Mouse (Mus musculus) common myeloid progenitor, adult 5-6 weeks (primary cell): ENCODE data around the gene Tcte1. TPM values are rescaled to one million over a fixed set of nuclear protein-coding genes. Genes with fewer than 3 reads are reported as not detected.

Source experiments
- ATAC-seq: replicated peaks from 2 replicates; pipeline ENCODE4 v1.8.0; 2016; ENCODE audit warnings: low read depth, mild to moderate bottlenecking, moderate TSS enrichment, inconsistent platforms; ENCODE audit not compliant: poor library complexity, severe bottlenecking
- total RNA-seq: library from RNA; stranded (forward); fragments of 200-1000, 187-1606 nt; gene quantifications from 2 replicates; pipeline ENCODE4 v1.2.3, GENCODE M21; 2017

Tcte1 gene
- total RNA-seq, 1 experiment from 2014 or later = not detected

DNA sequence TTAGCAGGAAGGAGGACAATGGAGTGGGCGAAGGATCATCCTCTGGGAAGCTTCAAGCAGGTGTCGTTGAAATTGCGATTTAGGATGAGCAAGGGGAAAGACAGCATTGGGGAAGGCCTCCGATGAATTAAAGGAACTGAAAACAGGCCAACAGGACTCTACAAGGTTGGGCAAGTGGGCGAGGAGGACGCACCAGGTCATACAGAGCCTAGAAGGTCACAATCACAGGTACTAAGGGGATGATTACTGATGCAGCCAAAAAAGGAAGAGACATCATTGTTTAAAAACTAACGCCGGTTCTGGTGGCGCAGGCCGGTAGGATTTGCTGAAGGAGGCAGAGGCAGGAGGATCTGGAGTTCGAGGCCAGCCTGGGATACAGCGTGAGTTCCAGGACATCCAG is 40.0 kb downstream of the Tcte1 start:
- ATAC-seq = no peak

DNA sequence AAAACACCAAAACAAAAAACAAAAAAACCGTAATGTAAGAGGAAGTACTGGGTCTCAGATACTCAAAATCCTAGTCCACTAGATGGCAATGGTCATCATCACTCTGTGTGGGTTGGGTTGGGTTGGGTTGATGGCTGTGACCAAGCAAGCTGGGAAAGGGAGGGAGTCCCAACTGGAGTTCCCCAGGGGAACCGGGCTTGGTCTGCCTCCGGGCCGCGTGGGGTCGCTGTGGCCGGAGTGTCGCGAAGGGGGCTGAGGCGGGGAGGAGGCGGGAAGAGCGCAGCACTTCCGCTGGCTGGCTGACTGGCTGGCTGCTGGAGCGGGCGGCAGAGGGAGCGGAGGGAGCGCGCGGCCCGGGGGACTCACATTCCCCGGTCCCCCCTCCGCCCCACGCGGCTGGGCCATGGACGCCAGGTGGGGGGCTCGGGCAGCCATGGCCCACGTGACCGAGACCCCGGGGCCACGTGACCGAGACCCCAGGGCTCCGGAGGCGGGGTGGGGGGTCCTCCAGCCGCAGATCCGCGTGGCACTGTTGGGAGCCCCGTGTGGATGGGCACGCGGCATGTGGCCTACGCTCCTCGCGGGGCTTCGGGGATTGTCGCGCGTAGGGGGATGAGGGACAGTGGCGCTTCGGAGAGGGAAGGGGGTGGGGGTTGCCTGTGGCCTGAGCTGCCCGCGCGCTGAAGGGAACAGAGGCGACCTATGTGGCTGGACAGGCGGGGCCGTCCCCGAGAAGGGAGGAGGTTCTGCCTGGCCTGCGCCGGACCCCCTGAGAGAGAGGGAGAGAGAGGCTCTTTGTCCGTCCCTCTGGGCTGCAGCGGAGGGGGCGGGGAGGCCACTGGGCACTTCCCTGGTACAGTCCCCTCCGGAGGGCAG is 40.7 kb downstream of the Tcte1 start, which contains the start of gene Slc35b2:
Slc35b2 (plus strand) TSS at position 220 of the 876 bp plus-strand sequence.
- ATAC-seq = peak; percentile 74

DNA sequence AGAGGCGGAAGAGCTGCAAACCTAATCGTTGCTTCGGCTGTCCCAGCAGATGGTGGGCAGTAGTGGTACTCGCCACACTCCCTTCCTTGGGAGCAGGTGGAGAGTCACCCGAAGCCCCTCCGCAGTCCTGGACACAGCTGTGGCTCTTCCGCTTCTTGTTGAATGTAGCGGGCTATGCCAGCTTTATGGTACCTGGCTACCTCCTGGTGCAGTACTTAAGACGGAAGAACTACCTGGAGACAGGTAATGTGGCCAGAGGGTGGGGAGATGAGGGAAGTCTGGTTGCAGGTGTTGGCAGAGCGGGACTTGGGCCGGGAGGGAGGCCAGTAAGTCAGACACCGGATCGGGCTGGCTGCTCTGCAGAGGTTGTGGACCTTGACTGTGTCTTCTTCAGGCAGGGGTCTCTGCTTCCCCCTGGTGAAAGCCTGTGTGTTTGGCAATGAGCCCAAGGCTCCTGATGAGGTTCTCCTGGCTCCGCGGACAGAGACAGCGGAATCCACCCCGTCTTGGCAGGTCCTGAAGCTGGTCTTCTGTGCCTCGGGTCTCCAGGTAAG is 41.4 kb downstream of the Tcte1 start:
- ATAC-seq = no peak; the same call in 1 of the 2 replicates

DNA sequence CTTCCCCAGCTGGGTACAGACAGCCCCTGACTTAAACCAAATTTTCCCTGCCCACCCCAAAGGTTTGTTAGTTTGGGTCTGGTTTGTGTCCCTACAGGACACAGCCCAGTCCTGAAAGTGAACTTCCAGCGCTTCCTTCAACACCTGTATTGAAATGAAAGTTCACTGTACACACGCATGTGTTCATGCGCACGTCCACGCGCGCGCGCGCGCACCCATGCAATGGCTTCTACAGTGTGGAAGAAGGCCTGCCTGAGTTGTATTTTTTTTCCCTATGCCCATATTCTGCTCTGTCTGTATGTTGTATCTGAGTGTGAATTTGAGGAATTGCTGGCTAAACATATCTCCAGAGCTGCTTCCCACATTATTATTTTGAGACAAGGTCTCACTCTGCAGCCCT is 41.9 kb downstream of the Tcte1 start:
- ATAC-seq = no peak

DNA sequence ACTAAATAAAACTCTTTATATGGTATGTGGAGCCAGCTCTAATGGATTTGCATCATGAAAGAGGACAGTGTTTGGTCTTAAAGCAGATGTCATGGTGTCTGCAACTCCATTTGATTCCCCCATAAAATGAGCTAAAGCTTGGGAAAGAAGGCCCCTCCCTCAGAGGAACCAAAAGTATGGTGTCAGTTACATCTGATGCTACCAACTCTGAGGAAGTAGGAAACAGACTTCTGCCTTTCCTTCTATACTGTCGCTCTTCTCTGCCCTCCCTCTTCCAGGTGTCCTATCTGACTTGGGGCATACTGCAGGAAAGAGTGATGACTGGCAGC is 42.8 kb downstream of the Tcte1 start:
- no peak for ATAC-seq

DNA sequence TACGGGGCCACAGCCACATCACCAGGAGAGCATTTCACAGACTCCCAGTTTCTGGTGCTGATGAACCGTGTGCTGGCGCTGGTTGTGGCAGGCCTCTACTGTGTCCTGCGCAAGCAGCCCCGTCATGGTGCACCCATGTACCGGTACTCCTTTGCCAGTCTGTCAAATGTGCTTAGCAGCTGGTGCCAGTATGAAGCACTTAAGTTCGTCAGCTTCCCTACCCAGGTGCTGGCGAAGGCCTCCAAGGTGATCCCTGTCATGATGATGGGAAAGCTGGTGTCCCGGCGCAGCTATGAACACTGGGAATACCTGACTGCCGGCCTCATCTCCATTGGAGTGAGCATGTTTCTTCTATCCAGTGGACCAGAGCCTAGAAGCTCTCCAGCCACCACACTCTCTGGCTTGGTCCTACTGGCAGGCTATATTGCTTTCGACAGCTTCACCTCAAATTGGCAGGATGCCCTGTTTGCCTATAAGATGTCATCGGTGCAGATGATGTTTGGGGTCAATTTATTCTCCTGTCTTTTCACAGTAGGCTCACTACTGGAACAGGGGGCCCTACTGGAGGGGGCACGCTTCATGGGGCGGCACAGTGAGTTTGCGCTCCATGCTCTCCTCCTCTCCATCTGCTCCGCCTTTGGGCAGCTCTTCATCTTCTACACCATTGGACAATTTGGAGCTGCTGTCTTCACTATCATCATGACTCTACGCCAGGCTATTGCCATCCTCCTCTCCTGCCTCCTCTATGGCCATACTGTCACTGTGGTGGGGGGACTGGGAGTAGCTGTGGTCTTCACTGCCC is 43.3 kb downstream of the Tcte1 start:
- ATAC-seq = 0 out of 2 replicates have a peak, but pooled peaks have one; percentile 1

DNA sequence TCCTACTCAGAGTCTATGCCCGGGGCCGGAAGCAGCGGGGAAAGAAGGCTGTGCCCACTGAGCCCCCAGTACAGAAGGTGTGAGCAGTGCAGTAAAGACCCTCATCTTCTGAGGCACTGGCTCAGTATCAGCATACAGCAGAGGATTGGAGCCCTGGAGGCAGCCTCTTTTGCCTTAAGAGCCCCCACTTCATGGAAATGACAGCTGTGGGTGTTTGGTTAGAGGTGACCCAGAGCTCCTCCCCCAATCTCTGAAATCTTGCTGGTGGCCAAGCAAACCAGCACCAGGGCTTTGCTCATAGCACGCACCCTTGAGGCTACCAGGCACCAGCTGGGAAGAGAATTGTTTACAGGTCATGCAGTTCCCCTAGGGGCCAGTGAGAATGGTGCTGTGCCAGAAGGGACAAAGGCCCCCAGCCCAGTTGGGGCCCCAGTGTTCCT is 43.9 kb downstream of the Tcte1 start:
- ATAC-seq = no peak

DNA sequence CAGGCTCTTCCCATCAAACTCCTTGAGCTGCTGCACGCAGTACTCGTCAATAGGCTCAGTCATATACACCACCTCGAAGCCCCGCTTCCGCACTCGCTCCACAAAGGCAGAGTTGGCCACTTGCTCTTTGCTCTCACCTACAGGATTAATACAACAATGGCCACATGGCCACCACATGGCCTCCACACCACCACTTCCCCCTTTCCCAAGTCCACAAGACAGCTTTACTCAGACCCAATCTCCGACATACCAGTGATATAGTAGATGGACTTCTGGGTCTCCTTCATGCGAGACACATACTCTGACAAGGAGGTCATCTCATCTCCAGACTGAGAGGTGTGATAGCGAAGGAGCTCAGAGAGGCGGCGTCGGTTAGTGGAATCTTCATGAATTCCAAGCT is 45.8 kb downstream of the Tcte1 start:
- no peak for ATAC-seq

DNA sequence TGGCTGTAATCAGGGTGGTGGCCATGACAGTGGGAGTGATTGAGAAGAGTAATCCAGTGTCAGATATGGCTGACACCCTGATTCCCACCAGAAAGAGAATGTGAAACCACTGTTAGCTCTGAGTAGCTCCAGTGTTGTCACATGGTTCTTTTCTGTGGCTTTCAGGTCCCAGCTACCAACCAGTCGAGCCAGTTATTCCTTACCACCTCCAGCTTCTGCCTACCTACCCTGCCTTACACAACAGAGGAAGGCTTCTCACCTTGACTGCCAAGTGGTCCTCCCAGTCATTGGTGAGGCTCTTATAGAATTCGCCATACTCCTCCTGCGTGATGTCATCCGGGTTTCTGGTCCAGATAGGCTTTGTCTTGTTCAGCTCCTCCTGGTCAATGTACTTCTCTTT is 46.8 kb downstream of the Tcte1 start:
- no peak for ATAC-seq

DNA sequence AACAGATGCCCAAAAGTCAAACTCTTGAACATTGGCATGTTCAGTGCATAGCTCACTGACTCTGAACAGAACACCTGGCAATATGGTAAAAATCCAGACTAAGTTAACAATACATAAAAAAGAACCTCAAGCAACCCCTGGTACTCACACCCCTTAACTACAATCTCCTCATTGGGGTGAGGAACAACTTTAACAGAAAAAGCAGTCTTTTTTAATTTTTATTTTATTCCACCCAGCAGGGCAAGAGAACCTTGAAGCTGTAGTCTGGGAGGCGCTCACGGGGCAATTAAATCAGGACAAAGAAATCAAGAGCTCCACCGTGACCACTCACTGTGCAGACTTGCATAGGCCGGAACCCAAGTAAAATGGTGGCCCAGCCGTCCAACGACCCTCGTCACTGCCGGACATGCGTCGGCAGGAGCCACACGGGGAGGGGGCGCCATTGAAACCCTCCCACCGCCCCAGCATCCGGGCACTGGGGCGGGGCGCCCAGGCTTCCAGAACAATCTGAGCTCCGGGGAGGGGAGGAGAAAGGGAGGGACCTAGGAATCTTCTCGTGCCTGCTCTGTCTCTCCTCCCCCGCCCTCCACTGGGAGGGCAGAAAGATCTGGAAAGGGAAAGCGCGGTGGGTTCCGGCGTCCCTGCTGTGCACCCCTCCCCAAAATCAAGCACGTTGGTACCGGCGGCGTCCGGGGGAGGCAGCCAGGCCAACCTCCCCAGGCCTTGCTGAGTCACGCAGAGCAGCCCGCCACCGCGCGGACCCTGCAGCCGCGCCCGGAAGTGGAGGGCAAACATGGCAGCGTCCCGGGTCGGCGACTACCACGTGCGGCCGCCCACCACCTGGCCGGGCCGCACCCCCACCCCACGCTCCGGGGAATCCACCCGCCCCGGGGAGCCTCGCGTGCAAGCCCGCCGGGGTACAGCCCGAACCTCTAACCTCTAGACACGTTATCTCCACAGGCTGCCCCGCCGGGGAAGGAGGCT is 49.2 kb downstream of the Tcte1 start:
- ATAC-seq = peak; percentile 27

DNA sequence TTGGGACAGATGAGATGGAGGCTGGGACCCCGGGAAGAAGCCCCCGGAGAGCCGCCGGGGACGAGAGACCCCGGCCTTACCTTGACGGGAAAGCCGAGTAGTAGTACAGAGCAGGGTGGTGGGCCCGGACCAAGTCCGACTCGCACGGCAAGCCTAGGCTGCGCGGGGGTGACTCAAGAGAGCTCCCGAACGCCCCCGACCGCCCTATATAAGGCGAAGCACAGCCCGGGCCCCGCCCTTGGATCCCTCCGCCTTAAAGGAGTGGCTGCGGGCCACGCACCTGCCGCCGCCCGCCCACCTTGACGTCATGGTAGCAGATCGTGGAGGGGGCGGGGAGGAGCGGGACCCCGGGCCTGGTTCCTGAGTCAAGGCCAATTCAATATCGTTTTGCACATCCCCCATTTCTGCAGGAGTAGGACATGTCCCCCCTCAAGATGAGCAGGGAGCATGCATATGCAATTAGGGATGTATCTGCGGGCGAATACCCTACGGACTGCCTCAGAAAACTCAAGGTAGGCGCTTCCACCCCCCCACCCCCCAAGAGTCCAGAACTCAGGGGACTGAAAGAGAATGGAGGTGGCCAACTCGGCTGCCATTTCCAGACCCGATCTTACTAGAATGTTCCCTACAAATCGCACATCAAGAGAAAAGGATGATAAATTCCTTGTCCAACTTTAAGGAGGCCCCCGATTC is 50.0 kb downstream of the Tcte1 start, which contains the start of gene Hsp90ab1:
Hsp90ab1 (minus strand) TSS at position 185 of the 693 bp plus-strand sequence.
- peak; percentile 65 for ATAC-seq

DNA sequence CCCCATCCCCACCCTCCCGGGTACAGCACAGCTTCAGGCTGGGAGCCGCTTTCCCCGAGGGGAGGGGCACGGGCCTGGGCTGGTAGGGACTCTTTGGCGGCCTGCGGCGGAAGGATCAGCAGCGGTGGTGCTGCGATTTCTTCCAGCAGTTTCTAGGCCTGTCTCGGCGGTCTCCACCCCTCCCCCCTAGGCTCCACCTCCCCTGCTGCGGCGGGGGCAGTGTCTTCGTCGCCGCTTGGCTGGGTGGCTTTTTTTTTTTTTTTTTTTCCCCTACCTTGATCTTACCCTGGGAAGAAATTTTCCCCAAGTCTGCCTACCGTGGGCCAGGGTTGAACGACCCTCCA is 50.5 kb downstream of the Tcte1 start:
- ATAC-seq = peak; percentile 53

DNA sequence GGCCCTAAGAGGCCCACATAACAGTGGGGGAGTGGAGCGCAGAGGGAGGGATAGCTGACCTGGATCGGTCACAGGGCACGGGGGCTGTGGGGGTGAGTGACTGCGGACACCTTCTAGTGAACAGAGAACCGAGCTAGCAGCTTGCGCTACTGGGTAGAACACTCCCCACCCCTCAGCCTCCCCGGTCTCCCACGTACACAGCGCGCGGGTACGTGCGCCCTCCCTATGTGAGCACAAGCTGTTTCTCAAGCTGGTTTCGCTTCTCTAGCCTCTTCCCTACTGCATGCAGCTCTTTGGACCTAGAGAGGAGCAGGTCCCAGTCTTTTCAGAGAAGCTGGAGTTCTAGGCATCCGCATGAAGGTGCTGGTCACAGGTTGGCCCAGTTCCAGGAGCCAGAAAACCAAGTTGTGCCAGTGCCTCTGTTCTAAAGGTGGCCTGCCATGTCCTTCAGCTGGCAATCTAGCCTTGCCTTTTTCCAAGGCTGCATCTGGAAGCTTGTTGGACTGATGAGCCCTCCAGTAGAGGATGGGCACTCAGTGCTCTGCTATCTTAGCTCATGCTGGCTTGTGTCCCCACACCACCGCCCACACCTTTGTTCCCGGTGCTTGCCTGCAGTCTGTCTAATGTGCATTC is 51.0 kb downstream of the Tcte1 start:
- peak; percentile 29 for ATAC-seq

DNA sequence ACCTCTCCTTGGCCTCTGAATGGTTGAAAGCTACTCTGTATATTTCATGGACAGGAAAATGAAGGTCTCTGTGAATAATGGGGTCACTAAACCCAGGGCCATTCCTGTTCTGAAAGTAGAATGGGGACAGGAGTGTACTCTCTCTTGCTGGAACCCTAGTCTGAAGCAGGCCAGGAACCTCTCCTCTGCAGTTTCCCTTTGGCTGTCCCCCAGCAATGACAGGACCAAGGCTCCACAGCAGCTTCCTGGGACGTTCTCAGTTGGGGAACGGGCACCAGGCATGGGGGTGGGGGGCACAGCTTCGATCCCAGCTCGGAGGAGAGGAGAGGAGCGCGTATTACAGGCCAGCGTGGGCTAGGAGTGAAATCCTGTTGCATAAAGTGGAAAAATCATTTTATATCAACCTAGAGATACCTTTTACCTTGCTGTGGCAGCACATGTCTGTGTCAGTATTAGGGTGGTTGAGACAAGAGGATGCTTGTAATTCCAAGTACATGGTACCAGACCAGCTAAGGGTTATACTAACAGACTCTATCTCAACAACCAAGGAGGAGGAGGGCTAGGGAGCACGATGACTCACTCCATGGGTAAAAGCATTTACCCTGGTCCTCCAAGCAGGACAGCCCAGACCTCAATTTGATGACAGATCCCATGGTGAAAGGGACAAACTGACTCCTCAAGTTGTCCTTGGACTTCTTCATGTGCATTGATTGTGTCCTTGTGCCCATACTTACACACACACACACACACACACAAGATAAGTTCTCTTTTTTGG is 52.1 kb downstream of the Tcte1 start:
- no peak for ATAC-seq

DNA sequence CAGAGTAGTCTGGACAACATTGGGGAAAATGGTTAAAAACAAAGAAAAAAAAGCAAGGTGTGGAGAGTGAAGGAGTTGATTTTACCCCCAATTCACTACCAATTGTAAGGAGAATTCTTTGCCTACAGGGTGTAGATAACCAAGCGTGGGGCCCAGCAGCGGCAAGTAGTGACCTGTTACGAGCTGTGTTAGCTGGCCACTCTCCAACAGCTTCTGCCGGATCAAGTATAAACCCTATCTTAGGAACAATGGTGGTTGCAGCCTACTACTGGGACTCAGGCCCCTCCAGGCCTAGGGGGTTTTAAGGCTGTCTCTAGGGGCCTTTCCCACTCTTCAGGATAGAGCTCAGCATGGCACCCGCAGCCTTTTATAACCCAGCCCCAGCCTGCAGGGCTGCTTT is 55.0 kb downstream of the Tcte1 start:
- no peak for ATAC-seq

DNA sequence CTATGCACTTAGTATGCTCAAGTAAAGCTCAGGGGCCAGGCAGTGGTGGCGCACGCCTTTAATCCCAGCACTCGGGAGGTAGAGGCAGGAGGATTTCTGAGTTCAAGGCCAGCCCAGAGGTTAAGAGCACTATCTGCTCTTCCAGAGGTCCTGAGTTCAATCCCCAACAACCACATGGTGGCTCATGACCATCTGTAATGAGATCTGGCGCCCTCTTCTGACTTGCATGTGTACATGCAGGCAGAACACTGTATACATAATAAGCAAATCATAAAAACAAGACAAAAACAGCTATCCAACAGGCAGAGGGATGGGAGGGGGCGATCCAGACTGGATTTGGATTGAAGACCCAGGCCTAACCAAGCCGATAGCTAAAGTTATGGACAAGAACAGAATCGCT is 55.6 kb downstream of the Tcte1 start:
- ATAC-seq = no peak

DNA sequence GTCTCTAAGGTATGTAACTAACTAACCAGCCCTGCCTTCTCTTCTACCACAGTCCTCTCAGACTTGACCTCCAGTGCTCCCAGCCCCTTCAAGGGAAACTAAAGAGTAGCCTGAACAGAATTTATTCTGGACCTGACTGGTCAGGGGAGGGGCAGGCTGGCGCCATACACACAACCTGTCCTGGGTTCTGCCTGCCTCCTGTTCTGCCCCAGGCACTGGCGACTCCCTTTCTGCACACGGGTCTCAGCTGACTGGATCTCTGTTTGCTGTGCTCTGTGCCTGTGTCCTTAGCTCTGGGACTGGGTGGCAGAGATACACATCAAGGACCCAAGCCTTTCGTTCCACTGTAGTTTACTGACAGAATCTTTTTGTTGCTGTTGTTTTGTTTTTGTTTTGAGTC is 56.3 kb downstream of the Tcte1 start:
- ATAC-seq = no peak

DNA sequence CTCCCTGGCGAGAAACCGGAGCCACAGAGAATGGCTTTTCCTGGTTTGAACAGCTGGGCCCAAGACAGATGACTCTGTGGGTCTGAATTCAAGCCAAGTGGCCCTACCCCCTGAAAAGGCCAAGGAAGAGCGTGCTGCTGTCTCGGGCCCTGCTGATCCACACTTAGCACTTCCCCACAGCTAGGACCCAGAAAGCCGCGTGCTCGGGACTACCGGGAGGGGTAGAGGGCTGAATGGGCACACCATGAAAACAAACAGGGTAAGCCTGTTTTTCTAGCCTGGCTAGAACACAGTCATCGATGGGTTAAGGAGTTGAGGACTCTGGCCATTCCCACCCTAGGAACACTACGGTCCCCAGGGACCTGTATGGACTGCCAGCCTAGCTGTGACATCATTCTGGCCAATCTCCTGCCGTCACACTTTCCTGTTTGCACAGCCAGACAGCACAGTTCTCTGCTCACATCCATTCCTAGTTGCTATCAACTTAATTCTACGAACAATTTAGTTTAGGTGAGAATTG is 57.8 kb downstream of the Tcte1 start:
- ATAC-seq = no peak
